Mouse (Mus musculus): ENCODE results near the gene AA792892.
"Not testable (repeated sequence)": the region's sequence is repeated elsewhere in the genome, so short reads cannot be mapped to it uniquely, and the experiment has no call there.

AA792892 gene

DNA sequence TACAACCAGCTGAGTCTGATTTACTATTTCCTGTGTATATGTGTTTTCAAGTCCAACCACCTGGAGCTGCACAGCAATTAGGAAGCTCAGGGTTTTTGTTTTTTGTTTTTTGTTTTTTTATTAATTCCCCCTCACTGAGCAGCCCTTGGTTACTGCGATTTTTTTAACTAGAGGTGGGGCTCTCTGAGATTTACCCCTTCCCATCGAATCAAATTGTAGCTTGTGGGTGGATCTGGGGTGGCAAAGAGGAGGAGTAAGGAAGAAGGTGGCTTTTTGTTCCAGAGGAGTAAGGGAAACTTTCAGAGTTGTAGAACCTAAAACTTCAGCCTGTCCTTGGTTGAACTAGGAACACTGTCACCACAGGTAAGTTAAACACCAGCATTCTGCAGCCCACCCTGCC lies at the start of gene AA792892:
Gene AA792892, plus strand, starts transcription at position 301 of the 400 bp plus-strand sequence.
- not testable (repeated sequence) for DNase-seq (ENCODE audit: low spot score in 2 of 2)

DNA sequence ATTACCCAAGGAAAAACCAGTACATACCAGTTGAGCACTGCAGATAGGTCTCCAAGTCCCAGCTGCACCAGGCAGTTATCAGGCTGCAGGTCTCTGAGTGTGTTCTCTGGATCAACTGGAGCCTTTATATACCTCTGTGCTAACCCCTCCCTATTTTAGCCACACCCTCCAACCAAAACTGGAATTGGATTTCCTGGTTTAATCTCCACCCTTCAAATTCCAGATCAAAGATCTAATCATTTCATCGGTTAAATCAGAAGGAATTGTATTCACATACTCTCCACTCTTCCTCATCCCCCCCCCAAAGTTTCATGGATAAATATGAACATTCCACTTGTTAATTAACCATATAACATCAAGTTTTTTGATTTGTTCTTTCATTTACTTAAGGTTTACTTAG lies 32.9 kb upstream of the AA792892 start, which contains the start of gene A430089I19Rik:
Gene A430089I19Rik, minus strand, starts transcription at position 101 of the 400 bp plus-strand sequence.
- DNase-seq (ENCODE audit: low spot score in 2 of 2): not testable (repeated sequence)

DNA sequence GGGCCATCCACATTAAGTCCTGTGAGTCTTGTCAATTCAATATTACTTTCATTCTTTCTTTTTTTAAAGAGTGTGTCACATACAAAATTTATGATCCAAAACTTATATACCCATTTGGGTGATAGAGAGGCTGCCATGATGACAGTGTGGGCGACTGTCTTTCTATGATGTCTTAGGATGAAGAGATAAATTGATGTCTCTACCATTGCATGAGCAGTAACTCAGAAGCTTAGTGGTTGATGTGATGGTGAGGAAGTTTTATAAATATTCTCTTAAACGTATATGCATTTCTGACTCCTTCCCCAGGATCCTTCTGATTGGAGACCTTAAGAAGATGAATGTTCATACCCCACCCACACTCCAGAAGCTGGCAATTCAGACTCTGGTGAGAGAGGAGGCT lies 25.4 kb upstream of the AA792892 start, which contains the start of gene Gm6502:
Gene Gm6502, plus strand, starts transcription at position 301 of the 400 bp plus-strand sequence.
- not testable (repeated sequence) for DNase-seq (ENCODE audit: low spot score in 2 of 2)

Measured in frontal cortex, postnatal 36 days (tissue).